Mouse (Mus musculus): Measurements from ENCODE around the gene Syde2.
A peak's percentile ranks its signal among the peaks of the same experiment; 100 is the strongest.

The Syde2 gene

DNA sequence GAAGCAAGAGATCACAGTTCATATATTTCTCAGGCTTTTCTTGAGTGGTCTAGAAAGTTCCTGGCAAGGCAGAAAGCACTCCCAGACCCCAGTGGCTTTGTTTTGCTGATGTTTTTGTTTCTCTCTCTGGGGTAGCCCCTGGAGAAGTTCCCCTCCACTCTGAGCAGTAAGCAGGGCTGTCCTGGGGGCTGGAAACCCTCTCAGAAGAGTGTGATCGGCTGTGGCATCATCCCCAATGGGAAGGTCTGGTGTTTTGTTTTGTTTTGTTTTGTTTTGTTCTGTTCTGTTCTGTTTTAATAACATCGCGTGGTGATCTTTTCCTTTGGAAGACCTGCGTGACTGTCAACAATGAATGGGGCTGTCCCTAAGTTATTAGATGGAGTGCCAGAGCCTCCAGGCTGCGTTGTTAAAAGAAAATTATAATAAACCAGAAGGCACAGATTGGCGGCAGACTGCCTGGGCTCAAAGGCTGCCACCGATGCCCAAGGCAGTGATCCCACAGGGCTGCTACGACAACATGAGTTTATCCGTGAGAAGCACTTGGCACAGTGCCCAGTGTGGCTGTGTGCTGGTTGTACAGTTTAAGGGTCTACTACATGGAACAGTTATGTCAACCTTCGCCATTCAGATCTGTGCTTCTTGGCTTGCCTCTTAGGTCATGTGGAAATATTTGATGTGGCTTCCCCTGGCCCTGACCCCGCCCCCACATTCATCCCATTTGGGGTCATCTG, 63.8 kb downstream of the Syde2 start:
- no peak for DNase-seq (ENCODE audit: low spot score in 2 of 2)

DNA sequence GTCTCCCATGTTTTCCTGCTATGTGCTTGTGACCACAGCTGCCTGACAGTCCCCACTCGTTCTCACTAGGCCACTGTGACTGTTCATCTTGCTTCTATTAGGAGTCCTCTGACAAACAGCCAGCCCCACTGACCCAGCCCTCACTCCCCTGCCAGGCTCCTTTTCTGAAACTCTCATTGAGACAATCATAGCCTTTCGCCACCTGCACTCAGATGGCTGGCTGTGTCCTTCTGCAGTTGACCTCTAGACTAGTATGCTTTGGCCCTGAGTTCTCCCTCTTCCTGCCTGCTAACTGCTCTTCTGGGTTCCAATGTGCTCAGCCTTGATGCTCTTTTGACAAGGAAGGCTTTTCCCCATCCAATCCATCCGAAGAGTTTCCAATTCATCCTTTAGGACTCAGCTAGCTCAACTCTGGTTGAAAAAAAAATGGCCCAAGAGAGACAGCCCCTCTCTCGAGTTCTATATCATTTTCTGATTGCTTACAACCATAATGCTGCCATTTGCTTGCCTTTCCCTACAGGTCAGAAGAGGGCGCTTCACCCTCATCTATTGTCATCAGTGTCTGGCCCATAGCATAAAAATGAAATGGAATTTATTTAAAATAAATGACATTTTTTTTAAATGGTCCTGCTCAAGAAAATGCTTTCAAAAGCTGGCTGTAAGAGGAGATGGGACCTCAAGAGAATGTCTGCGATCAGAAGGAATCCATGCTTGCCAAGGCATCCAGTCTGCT, 65.6 kb downstream of the Syde2 start:
- no peak for DNase-seq (ENCODE audit: low spot score in 2 of 2)

DNA sequence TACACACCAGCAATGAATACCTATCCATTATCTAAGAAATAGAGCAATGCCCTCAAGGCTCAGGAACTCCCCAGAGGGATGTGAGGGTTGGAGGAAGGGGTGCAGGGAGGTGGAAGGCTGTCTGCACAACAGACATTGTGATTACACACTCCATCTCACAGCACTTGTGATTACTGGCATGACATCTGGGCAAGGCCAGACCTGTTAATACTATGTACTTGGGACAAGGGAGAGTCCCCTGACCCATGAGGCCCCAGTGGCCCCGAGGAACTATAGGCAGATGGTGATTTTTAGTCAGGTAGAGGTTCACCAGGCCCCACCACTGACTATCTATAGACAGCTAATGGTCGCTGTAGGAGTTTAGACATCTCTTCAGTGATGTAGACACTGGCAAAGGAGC, 66.2 kb downstream of the Syde2 start:
- DNase-seq (ENCODE audit: low spot score in 2 of 2): no peak

DNA sequence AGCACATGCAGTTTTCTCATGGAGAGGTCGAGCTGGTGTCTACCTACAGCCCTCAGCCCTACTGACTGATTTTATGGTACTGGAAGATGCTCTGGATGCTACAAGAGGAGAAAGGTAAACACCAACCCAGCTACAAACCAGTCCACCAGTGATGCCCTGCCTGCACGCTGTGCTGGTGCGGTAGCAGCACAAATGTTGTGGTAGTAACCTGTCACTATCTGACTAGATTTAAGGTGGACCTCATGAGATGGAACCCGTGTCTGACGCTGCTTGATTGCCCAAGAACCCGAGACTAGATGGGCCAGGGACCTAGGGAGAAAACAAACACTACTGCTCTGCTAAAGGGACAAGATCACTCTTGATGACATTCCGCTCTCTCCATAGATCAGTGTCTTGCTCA, 69.5 kb downstream of the Syde2 start:
- DNase-seq (ENCODE audit: low spot score in 2 of 2): no peak

DNA sequence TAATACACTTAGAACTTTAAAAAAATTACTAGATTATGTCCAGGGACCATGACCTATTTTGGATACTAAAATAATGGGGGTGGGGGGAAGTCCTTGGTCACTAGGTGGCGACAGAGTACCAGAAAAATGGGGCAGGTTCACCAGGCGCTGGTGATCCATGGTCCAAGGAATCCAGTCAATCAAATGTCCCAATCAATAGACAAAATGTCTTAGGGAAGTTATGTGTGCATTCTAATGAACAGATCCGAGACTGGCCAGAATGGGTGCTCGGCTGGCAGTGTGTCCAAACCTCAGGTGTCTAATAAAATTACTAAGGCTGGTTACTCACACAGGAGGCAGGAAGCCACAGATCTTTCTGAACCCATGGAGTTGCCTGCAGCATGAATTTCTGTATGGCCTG, 70.6 kb downstream of the Syde2 start:
- DNase-seq (ENCODE audit: low spot score in 2 of 2): peak in 1 of 2 experiments; percentile 24

DNA sequence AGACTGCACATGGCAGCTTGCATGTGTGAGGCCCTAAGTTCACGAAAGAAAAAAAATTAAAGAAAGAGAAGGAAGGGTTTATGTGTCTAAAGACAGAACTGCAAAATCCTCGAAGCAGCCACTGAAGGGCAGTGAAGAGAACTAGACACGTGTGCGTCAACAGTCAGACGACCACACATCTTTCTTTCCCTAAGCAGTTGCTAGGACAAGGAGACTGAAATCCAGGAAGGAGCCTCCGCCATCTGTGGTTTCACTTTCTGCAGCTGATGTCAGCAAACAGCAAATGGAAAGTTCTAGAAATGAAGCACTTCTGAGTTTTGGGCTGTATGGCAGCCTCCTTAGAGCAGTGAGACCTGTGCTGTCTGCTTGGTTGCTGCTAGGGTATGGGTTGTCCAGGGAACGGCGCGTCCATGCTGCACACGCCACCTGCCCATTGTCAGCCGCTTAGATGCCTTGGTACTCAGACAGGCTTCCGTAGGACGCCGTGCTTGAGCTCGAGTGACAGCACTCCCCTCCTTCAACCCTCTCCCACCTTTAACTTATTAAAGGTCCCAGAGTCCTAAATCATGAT, 71.8 kb downstream of the Syde2 start:
- no peak for DNase-seq (ENCODE audit: low spot score in 2 of 2)

GRCm38 (mm10) chr3:146063146-146063545, 75.5 kb downstream of the Syde2 start:
- no peak for DNase-seq (ENCODE audit: low spot score in 2 of 2)

GRCm38 (mm10) chr3:146069276-146069675, 81.6 kb downstream of the Syde2 start:
- no peak for DNase-seq (ENCODE audit: low spot score in 2 of 2)
